Mouse (Mus musculus) adrenal gland, postnatal 4 days (tissue): ENCODE measurements around the gene Zfp148. TPM values are rescaled to one million over a fixed set of nuclear protein-coding genes. Genes with fewer than 3 reads are reported as not detected.
"Not testable (repeated sequence)": the region's sequence is repeated elsewhere in the genome, so short reads cannot be mapped to it uniquely, and the experiment has no call there.

Experiments
- DNase-seq, 2 experiments: peaks; one replicate each; pipeline ENCODE4 v3.0.0; 2021 to 2022; ENCODE audit warnings: low spot score in 2 of 2, mixed read lengths in 2 of 2
- total RNA-seq, 2 experiments: library from RNA; stranded (reverse); gene quantifications; 2 replicates each; pipeline ENCODE4 v1.2.3; 2021

Zfp148 gene
- total RNA-seq, 2 experiments from 2014 or later, result 75.9 to 76.6 TPM

DNA sequence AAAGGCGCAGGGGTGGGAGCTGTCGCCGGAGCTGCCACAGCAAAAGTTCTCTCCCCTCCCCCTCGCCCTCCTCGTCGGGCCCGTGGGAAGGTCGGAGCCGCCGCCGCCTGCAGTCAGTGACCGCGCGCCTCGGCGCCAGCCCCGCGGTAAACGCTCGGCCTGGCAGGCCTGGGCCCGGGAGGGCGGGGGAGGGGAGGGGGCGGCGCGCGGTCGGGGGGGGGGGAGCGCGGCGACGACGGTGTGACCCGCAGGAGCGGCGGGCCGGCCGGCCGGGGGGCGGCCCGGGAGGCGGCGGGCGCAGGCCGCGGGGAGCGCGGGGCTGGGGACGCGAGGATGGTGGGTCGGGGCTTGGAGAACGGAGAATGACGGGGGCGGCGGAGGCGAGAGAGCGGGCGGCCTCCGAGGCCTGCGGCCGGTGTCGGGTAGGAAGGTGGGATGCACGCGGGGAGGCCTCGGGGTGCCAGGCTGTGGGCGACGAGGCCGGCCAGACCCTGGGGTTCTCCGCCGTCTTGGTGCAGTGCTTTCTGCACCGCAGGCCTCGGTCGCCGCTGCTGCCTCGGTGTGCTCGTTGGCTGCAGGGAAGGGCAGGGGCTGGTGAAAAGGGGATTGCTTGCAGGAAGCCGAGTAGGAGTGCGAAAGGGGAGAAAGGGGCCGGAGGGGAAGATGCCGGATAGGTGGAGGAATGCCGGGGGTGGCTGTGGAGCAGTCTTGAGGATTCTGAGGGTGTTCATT, 412 bp downstream of the Zfp148 start:
- DNase-seq, result peak; percentile 8 to 14

DNA sequence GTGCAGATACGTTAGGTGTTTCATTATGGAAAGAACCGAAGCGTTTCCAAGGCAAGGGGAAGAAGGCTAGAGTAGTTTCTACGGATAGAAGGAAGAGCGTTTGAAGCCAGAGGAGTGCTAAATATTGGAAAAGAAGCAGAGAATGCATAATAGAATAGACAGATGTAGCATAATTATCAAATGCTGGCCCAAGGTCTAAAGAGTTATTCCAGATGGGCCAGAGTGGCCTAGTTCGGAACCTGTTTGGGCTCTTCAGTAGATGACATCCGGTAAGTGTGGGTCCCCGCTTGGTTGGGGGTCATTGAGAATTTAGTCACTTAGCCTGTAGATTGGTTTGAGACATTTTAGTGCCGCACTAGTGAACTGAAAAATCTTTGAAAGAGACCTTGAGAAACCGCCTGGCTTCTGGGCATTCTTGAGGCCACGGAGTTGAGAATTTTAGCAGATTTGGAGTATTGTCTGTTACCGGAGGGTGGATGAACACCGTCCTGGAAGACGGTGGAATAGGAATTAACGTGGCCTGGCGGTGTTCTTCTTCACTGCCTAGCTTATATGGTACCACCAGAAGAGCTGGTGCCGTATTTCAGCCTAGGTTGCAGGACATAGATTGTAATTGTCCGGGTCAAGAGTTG, 1.1 kb downstream of the Zfp148 start:
- DNase-seq, result no peak

GRCm38 (mm10) chr16:33382341-33382740, 1.7 kb downstream of the Zfp148 start:
- no peak for DNase-seq

DNA sequence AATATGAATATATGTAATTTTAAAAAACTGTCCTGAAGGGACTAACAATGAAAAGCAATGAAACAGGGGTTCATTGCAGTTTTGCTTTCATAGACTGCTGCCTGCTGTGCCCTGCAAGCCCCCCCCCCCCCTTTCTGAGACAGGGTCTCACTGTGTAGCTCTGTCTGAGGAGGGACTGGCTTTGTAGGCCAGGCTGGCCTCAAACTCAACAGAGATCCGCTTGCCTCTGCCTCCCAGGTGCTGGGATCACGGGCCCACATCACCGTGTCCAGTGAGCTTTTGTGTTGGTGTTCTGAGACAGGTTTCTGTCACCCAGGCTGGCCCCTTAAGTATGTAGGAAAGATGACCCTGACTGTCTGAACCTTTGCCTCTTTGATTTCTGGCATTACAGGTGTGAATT, 2.9 kb downstream of the Zfp148 start:
- DNase-seq, result no peak

GRCm38 (mm10) chr16:33384057-33384456, 3.4 kb downstream of the Zfp148 start:
- not testable (repeated sequence) for DNase-seq

DNA sequence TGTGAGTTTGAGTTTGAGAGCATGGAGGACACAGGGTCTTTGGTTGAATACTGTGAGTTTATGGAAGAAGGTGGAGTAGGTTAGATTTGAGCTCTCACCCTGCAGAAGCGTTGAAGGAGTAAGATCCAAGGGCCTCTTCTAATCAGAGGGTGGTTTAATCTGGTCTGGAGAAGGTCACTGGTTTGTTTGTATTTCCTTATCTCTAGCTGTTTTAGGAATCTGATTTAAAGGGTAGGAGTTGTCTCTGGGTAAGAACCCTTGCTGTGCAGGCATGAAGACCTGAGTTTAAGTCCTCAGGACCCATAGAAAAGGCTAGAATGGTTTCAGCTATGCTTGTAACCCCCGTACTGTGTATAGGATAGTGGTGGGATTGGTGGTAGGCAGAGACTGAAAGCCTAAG, 6.4 kb downstream of the Zfp148 start:
- no peak for DNase-seq

- DNase-seq, result no peak
Observed at GRCm38 (mm10) chr16:33387420-33387819, 6.8 kb downstream of the Zfp148 start.

DNA sequence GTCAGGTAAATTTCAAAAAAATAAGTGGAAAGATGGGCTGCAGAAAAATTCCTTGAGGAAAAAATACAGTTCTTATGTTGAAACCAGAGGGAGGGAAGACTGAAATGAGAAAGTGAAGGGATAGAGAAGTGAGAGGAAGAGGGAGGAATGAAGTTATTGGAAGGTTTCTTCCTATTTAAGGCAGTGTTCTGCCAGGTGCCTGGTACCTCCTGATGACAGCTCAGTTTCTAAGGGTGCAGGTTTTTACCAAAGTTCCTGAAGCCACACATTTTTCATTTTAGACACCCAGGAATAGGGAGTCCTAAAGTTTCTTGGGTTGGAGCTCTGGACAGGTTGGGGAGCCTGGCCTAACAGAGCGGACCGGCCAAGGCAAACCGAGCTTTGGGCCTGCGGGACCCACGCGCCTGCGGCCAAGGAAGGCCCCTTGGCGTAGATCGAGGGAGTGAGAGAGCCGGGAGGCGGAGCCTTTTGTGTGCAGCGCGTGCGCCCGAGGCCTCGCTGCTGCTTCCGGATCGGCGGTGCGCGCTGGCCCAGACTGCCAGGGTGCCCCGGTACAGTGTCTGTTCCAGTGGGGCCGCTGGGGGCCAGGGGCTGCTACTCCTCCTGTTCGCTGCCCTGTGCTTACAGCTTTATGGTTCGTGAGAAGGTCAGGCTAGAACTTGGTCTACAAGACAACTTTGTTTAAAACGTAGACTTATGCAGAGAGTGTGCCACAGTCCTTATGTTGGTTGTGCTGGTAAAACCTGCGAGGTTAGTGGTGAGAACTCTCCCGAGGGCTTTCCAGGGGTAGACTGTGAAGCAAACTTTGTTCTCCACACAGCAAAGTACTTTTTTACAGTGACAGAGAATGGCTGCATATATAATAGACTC, 19.5 kb downstream of the Zfp148 start:
- DNase-seq, result peak; percentile 44 to 56

GRCm38 (mm10) chr16:33400943-33401342, 20.3 kb downstream of the Zfp148 start:
- DNase-seq, result no peak

DNA sequence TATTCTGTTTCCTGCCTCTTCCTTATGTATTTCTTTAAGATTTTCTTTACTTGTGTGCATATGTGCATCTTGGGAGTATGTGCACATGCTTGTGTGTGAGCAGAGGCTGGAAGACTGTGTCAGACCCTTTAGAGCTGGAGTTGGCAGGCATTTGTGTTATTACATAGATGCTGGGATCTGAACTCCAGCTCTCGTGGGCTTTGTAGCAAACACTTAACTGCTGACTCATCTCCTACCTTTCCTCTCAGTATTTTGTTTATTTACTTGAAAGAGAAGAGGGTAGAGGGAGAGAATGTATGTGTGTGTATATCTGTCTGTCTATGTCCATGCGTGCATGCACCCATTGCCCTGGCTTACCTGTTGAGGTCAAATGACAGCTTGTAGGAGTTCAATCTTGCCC, 22.6 kb downstream of the Zfp148 start:
- DNase-seq, result no peak

DNA sequence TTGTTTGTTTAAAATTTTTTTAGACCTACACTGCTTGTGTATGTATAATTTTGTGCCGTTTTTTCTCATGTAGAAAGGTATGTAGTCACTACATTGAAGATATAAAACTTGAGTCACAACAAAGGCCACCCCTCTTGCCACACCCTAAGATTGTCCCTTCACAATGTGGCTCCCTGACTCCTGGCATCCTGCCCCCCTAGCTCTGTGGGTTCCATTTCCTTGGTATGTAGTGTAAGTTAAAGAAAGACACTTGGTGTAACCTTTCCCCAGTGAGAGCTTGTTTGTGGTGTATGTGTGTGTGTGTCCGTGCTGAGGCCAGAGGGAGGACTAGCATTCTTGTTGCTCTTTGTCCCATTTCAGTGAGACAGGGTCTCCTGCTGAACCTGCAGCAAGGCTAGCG, 23.4 kb downstream of the Zfp148 start:
- no peak for DNase-seq

GRCm38 (mm10) chr16:33405487-33405886, 24.9 kb downstream of the Zfp148 start:
- DNase-seq, result no peak

- no peak for DNase-seq
Observed at GRCm38 (mm10) chr16:33410151-33410550, 29.5 kb downstream of the Zfp148 start.

GRCm38 (mm10) chr16:33410605-33411004, 30.0 kb downstream of the Zfp148 start:
- no peak for DNase-seq

GRCm38 (mm10) chr16:33414191-33414590, 33.6 kb downstream of the Zfp148 start:
- no peak for DNase-seq

- DNase-seq, result no peak
Observed at GRCm38 (mm10) chr16:33415607-33416006, 35.0 kb downstream of the Zfp148 start.

DNA sequence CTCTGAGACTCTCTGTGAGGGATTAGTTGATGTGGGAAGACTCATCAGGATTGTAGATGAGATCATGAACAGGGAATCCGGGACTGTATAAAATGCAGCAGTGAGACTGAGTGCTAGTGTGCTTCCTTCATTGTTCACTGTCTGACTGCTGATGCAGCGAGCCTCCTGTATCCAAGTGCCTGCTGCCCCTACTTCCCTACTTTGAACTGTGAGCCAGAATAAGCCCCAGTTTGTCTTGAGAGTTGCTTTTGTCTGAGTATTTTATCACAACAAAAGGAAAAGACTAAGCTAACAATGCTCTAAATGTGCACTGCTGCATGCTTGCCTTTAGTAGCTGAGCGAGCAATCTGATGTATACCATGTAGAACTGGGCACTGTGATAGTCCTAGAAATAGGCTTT, 47.7 kb downstream of the Zfp148 start:
- no peak for DNase-seq

DNA sequence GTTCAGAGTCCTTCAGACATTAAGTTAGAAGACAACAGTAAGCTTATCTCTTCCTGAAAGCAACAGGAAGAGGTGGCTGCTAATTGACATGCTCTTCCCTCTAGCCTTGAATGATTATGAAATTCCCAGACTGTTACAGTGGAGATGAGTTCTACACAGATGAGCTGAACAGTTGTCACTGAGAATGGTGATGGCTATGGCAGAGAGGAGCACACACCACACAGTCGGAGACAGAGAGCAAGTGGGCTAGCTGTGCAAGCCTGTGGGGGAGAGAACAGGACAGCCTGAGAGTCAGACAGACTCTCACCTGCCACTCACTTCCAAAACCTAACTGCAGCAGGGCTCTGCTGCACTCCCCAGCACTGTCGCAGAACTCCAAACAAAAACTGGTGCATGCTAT, 51.0 kb downstream of the Zfp148 start:
- DNase-seq, result no peak

DNA sequence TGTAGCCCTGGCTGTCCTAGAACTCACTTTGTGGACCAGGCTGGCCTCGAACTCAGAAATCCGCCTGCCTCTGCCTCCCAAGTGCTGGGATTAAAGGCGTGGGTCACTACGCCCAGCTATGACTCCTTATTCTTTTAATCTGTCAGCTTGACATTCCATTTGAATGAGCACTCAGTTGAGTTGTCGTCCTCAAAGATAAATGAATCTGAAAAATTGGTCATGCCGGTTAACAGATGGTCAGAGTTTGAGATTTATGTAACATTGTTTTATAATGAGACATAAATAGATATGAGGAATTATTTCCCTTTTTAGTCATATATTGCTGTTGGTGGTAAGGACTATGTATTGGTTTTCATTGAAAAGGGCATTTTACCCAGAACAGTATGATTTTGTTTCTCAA, 60.4 kb downstream of the Zfp148 start:
- no peak for DNase-seq

GRCm38 (mm10) chr16:33446830-33447229, 66.2 kb downstream of the Zfp148 start:
- DNase-seq, result no peak

GRCm38 (mm10) chr16:33453826-33454225, 73.2 kb downstream of the Zfp148 start:
- DNase-seq, result no peak

DNA sequence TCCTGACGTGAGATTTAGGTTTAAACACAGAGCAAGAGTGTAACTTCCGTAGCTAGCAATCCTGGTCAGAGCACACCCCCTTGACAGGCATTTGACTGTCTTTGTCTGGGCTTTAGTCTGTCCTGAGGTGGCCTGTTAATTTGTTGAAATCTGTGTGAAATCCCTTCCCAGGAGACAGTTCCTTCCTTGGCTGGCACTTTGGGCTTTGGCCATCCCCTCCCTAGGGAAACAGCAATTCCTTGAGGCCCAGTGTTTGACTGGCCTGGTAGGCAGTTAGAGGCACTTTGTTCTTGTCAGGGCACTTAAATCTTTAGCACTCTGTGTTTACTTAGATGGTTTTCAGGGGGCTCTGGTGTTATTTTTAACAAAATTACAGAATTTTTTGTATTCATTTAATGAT, 73.7 kb downstream of the Zfp148 start:
- DNase-seq, result no peak
